Mouse (Mus musculus) embryo, embryonic 11.5 days (tissue): ENCODE measurements around the gene Hsd17b14.

Source experiments
- DNase-seq: peaks from one replicate; pipeline ENCODE4 v3.0.0-alpha.2; 2012; ENCODE audit warnings: low read depth, low spot score

The Hsd17b14 gene

DNA sequence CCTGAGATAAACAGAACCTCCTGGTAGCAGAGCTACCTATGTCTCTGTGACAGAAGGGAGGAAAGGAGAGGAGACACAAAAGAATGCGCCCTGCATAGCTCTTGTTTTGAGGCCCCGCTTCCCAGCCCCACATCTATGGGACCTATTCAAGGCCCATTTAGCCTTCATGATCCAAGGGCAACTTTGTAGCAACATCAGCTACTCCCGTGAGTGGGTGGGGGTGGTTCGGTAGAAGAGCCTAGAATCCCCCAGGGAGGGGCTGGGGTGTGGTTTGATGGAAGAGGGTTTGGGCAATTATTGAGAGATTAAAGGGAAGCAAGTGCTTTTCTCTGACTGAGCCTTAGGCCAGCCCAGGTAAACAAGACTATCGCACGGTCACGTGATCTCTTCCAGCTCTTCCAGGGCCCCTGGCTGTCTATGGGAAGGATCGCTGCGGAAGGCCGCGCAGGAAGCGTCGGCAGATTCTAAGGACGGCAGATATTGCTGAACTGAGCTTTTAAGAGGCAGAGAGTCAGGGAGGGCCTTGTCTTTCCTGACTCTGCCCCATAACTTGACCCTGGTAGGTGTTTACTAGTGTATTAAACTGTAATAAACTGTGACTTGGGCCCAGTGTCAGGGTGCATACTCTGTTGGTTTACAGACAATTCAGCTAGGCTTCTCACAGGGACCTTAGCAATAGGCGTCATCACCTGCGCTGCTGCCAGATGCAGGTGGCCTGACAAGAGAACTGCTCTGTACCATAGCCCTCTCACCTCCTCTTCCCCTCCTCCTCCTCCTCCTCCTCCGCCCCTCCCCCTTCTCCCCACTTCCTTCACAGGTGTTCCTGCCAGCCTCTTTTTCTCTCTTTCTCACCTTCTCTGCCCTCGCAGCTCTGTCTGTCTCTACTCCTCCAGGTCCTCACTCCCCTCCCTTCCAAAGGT lies 44.5 kb downstream of the Hsd17b14 start:
- DNase-seq: no peak

DNA sequence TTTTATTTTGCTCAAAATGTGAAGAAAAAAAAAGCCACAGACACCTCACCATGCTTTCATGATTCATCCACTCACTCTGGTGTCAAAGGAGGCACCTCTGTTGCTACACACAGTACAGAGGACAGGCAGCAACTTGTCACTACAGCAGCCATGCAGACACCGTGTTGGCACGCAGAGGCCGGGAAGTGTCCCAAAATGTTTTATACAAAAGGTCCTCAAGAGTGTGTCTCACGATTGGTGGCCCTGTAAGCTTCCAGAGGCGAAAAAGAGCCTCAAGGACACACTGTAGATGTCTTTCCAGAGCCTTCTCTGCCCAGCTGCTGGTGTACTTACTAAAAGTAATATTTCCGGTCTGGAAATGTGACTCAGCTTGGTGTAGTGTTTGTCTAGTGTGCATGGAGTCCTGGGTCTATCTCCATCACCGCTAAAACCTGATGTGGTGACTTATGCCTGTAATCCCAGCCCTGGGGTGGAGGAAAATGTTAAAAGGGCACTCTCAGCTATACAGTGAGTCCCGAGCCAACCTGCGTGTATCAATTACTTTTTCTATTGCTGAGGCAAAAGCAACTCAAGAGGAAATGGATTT lies 51.1 kb downstream of the Hsd17b14 start:
- DNase-seq: no peak

- no peak for DNase-seq
Measured at GRCm38 (mm10) chr7:45609511-45609910, 54.8 kb downstream of the Hsd17b14 start.

- no peak for DNase-seq
Measured at GRCm38 (mm10) chr7:45616277-45616676, 61.6 kb downstream of the Hsd17b14 start.

GRCm38 (mm10) chr7:45617042-45617695 lies 62.5 kb downstream of the Hsd17b14 start, which contains the start of gene Fut1:
Fut1 (plus strand) TSS chr7:45617289.
- DNase-seq: no peak
